Mouse (Mus musculus) testis, adult 2 months (tissue): Measurements from ENCODE around the gene Hsp90ab1.

ENCODE experiments used
- CTCF ChIP-seq: fragments of 200-500 bp; IDR thresholded peaks from 2 replicates; pipeline ENCODE4 v1.5.1; 2012; ENCODE audit warnings: low read depth, mild to moderate bottlenecking, inconsistent platforms, low read length, moderate library complexity; ENCODE audit not compliant: control insufficient read depth, insufficient read depth, insufficient replicate concordance
- POLR2A ChIP-seq: fragments of 200-500 bp; IDR thresholded peaks from 2 replicates; pipeline ENCODE4 v1.6.1; 2012; ENCODE audit warnings: low read depth, mild to moderate bottlenecking, inconsistent platforms, low read length, moderate library complexity; ENCODE audit not compliant: control insufficient read depth

DNA sequence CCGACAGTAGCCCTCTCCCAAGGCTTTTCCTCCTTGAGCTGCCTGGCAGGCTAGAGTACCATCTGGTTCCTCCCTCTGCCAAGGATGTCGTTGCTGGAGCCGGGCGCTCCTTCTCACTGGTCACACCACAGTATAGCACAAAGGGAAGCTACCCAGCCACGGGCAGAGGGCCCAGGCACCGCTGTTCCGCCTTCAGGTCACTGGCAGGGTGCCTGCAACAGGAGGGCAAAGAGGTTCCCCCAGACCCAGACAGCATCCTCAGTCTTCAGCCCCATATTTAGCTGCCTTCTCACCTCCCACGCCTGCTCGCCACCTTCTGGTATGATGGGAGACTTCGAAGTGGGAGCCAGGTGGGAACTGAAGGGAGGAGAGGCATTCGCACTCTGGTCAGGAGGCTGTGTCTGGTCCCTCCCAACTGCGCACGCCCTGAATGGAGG, 42.7 kb downstream of the Hsp90ab1 start:
- TF ChIP-seq CTCF, result no peak
- TF ChIP-seq POLR2A, result no peak
